Mouse (Mus musculus) gastrocnemius, postnatal 36 days (tissue): ENCODE results near the gene Scnn1a. TPM values are rescaled to one million over a fixed set of nuclear protein-coding genes. Genes with fewer than 3 reads are reported as not detected.
A peak's percentile ranks its signal among the peaks of the same experiment; 100 is the strongest.
"Not testable (repeated sequence)": the region's sequence is repeated elsewhere in the genome, so short reads cannot be mapped to it uniquely, and the experiment has no call there.

Source experiments
- DNase-seq, 2 experiments: peaks; one replicate each; pipeline ENCODE4 v3.0.0; 2022
- intact Hi-C: fragments of 180-260 bp; cut with DNase I; formaldehyde crosslinking; loops from one replicate; pipeline ENCODE4 v1.15.1; 2025
- long read RNA-seq, 2 experiments: library from polyadenylated mRNA; stranded (forward); transcript quantifications; one replicate each; pipeline ENCODE4 v2.0.0; 2021
- total RNA-seq, 2 experiments: library from RNA; stranded (reverse); gene quantifications; 2 replicates each; pipeline ENCODE4 v1.2.3; 2021

Gene Scnn1a
- total RNA-seq: under 1 TPM; 0.15 to 0.36 TPM
- long read RNA-seq, experiment 1: 0 reads
- long read RNA-seq, experiment 2: 0 reads

GRCm38 (mm10) chr6:125320323-125320722 lies at the start of gene Scnn1a:
Gene Scnn1a (plus strand): TSS chr6:125320659.
- no peak for DNase-seq
- intact Hi-C loops: no loop called here

DNA sequence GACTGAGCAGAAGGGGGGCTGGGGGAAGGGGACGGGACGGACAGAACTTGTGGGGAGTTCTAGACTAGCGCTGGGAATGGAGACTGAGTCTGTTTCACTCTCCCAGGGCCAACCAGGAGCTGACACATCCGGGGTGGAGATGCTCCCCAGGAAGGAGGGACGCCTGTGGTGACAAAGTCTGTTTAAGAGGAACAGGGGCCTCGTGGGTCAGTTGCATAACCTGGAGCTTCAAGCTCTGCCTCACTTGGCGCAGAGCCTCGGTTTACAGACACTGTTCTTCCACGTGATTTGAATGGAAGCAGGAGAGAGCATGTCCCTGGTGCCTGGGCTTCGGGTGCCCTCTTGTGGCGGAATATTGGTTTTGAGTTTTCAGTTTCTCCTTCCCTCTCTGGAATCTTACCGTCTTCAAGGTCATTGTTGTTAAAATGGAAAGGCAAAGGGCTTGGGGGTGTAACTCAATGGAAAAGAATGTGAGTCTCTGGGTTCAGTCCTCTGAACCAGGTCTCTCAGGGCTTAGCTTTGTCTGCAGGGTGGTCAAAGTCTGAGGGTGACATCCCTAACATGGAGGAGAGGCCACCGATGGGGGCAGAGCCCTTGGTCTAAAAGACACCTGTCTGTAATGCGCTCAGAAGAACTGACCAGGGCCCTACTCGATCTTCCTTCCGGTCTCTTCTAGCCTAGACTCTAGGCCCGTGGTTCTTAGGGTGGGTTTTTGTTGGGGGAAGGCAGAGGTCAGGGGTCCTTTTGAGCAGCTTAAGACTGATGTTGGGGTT lies 48.8 kb upstream of the Scnn1a start:
- intact Hi-C loops: loop anchor here (1.0 to 5.0 kb wide), 3 partner anchors 55 to 224 kb away; partner anchors contain the start of gene Acrbp

GRCm38 (mm10) chr6:125272228-125272785 lies 48.2 kb upstream of the Scnn1a start:
- no peak for DNase-seq
- intact Hi-C loops: loop anchor here (1.0 to 5.0 kb wide), 3 partner anchors 56 to 225 kb away; partner anchors contain the start of gene Acrbp

More for the DNA sequence above, 48.8 kb upstream of the Scnn1a start:
- DNase-seq: peak; percentile 83 to 93

- intact Hi-C loops: loop anchor here (5.0 kb wide), 3 partner anchors 87 to 228 kb away; partner anchors contain the start of gene Acrbp
- peak in 1 of 2 experiments; percentile 21 for DNase-seq
These were observed 45.5 kb upstream of the Scnn1a start for GRCm38 (mm10) chr6:125274841-125275563.

GRCm38 (mm10) chr6:125279729-125280128 lies 40.7 kb upstream of the Scnn1a start:
- no peak for DNase-seq
- intact Hi-C loops: loop anchor here (5.0 kb wide), 1 partner anchor 83 kb away; no protein-coding TSS in a partner anchor

- DNase-seq, intact Hi-C loops: not testable (repeated sequence)
These were observed 37.7 kb upstream of the Scnn1a start for GRCm38 (mm10) chr6:125282721-125283120.

DNA sequence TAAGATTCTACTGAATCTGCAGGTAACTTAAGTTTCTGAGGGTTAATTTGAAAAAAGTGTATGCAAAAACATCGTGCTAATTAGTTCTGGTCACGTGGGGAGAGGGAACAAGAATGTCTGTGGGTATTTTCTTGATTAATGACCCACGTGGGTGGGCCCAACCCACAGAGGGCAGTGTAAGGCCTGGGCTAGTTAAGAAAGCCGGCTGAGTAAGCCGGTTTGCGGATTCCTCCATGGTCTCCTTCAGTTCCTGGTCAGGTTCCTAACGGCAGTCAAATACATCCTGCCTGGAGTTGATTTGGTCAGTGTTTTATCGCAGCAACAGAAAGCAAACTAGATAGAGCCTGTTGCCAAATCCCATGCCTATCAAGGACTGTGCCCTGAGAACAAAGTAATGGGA lies 36.2 kb upstream of the Scnn1a start:
- no peak for DNase-seq
- intact Hi-C loops: no loop called here

DNA sequence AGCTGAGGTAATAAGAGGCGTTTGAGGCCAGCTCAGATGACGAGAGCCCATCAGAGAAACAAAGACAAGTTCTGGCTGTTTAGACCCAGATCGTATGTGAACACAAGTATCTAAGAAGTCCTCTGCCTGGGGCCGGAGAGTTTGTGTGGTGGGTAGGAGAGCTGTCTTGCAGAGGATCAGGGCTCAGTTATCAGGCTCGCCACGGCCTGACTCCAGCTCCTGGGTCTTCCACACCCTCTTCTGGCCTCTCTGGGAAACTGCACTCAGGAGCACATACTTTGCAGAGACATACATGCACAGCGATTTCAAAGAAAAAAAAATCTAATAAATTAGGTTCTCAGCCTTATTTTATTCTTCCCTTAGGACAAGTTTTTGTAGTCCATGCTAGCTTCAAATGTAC lies 35.7 kb upstream of the Scnn1a start:
- intact Hi-C loops: no loop called here
- DNase-seq: no peak

DNA sequence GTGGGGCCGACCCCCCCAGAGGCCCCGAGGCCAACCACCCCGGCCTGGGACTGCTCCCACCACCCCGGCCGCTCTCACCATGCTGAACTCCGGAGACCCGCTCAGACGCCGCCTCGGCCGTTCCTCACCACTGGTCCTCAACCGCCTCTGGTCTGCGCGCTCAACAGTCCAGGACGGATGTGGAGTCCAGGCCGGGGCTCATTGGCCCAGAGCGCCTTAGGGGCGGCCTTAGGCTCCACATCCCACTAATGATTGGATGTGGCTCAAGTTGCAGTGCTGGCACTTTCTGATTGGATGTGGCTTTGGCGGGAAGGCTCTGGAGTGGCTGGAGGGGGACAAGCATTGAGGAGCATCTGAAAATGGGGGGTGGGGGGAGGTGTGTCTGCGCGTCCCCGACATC lies 34.6 kb upstream of the Scnn1a start, which contains the start of gene Tuba3a:
TSS of gene Tuba3a (minus strand) at position 153 of the 400 bp plus-strand sequence.
- DNase-seq: no peak
- intact Hi-C loops: no loop called here

DNA sequence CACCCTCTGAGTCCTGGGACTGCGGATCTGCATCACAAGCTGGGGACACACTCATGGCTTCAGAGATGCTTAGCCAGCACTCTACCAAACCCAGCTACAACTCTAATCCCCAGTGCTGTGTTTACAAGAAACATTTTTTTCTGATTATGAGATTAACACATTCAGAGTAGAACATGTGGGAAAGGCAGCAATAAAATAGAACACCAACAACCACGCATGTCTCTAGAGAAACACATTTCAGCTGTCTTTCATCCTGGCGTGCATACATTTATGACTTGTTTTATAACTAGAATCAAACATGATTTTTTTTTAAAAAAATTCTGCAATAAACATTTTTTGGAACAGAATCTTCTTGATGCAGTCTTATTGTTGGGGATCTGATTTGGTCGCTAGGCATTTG lies 33.5 kb upstream of the Scnn1a start:
- intact Hi-C loops: no loop called here
- no peak for DNase-seq

DNA sequence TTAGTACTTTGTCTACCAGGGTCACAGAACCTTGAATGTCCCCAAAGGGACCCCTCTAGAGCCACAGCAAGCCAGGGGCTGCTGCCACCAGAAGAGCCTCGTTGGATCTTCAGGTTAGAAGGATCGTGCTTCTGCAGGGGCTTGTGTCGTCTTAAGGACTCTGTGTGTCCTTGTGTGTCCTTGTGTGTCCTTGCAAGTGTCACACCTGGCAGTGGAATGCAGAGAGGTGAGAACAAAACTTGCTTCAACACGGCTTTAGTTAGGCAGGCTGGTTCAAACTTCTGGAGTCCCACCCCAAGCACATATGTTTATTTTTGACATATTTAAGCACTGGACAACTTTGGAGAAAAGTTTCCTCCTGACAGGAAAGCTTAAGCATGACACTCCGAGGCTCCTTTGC lies 31.7 kb upstream of the Scnn1a start:
- intact Hi-C loops: no loop called here
- no peak for DNase-seq

DNA sequence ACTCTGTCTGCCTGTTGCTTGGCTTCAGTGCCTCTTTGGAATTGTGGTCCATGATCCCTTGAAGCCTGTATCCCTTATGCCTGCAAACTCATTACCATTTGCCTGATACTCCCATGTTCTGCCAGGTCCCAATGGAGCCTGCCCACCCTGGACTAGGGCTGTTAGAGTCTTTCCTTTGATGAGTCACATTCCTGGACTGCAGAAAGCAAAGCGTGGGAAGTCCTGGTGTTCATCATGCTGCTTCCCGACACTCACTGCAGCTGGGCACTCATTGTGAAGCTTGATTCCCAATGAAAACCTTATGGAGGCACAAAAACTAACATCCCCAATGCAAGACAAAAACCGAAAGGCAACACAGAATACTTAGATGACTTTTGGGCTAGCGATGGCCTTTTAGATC lies 29.1 kb upstream of the Scnn1a start:
- DNase-seq: no peak
- intact Hi-C loops: no loop called here

- intact Hi-C loops: no loop called here
- no peak for DNase-seq
These were observed 28.2 kb upstream of the Scnn1a start for GRCm38 (mm10) chr6:125292256-125292655.

DNA sequence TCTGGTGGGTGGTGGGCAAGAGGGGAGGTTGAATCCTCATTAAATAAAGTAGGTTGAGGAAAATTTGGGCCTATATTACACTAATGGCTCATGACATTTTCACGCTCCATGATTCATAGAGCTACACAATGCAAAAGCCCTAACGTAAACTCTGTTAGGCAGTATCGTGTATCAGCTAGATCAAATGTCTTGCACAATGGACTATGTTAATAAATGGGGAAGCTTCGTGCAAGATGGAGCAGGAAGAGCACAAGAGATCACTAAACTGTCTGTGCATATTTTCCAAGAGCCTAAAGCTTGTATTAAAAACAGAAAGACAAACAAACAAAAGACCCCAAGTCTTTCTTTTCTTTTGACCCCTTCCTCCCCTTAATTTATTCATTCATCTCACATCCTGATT lies 26.4 kb upstream of the Scnn1a start:
- intact Hi-C loops: no loop called here
- DNase-seq: no peak

DNA sequence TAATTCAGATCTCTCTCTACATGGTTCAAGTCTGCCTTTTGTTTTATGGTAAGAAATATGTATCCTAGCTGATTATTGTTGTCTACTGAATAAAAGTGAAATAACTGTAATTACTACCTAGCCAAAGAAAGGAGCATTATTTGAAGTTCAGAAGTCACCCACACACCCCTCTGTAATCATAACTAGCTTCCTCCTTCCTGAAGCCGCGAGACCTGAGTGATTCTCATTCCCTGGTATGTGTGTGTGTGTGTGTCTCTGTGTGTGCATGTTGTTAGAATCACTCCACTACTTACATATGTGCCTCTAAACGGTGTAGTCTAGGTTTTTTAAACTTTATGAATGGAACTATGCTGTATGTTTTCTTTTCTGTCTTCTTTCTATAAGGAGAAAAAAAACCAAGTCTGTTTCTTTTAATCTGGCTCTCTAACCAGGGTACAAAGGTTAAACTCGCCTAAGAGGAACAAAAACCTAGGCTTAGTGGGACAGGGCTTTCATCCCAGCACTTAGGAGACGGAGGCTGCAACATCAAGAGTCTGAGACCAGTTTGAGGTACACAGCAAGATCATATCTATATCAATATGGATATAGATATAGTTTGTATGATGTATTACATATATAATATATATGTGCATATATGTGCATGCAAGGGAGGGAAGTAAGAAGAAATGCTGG lies 23.2 kb upstream of the Scnn1a start:
- no peak for DNase-seq
- intact Hi-C loops: no loop called here

DNA sequence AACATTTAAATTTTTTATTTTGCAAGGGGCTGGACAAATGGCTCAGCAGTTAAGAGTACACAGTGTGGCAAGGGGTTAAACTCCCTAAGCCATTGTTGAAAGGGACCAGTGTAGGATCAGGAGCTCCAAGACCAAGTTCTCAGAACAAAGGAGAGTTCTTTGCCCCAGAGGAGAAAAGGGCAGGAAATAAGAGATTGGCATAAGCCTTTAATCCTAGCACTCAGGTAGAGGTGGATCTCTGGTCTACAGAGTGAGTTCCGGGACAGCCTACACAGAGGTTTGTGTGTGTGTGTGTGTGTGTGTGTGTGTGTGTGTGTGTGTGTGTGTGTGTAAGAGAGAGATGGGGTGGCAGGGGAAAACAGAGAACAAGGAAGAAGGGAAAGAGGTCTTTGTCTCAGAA lies 19.5 kb upstream of the Scnn1a start:
- DNase-seq: no peak
- intact Hi-C loops: no loop called here

- intact Hi-C loops: no loop called here
- DNase-seq: no peak
These were observed 18.1 kb upstream of the Scnn1a start for GRCm38 (mm10) chr6:125302231-125302982.

- intact Hi-C loops: no loop called here
- no peak for DNase-seq
These were observed 17.2 kb upstream of the Scnn1a start for GRCm38 (mm10) chr6:125303242-125303641.

DNA sequence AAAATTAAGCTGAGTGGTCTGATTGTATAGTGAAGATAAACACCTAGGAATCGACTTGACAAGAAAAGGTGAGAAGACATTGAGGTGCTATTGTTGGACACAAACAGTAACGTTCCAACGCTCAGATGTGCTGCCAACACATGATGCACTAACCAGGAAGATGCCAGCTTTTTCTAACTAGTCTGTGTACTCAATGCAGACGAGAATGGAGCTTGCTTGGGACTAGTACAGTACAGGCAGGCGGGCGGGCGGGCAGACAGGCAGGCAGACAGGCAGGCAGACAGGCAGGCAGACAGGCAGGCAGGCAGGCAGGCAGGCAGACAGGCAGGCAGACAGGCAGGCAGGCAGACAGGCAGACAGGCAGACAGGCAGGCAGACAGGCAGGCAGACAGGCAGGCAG lies 16.1 kb upstream of the Scnn1a start:
- intact Hi-C loops, DNase-seq: not testable (repeated sequence)

GRCm38 (mm10) chr6:125305465-125305864 lies 15.0 kb upstream of the Scnn1a start:
- no peak for DNase-seq

More at GRCm38 (mm10) chr6:125305465-125305864, 15.0 kb upstream of the Scnn1a start:
- intact Hi-C loops: no loop called here
